Comparison of ENCODE assay signal across 21 mouse cellular contexts in the genomic region with DNA sequence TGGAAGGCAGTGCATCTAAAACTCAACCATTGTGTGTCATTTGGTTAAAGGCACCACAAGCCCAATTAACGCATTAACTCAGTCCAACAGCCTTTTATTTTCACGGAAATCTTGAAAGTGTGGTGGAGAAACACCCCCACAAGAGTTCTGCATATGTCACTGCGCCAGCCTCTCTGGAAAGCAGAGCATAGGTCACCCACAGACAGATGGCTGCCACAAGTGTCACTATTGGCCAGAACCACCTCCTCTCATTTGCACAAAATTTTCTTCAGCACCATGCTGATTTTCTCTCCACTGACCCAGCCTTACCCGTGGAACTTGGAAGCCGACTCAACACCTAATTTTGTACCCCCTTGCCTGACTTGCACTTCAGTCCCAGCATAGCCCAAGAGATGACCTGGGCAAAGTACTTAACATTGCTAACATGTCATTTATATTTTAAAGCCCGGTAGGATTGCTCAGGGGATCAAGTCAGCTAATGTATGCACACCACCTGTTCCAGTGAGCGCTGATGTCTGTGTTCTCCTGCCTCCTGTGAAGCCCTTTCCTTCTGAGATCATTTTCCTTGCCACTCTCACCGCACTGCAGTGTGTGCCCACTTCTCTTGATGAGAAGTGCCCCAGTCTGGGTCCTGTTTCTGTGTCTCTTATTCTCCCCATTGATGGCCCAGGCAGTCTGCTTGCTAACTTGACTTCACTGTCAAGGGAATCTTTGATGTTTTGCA.
DNase-seq lines count a peak whose midpoint lies in the region; ATAC-seq and TF ChIP-seq lines count a peak whose summit lies in the region.
"Had no signal": no experiment of that assay in that cellular context is flagged by ENCODE, and none has a peak within 500 bp of the region (broad histone marks: within the 10 kb centered on the region; RNA-seq: fewer than 3 reads in every experiment).

No protein-coding gene starts in this region.

- no peak overlapping the region for H3K9ac ChIP-seq in hindbrain, embryonic 12.5 days
- H3K9ac ChIP-seq in midbrain, postnatal 0 days (replicated peaks; ENCODE audit: low read length, poor library complexity, severe bottlenecking) = no peak overlapping the region
- H3K9ac ChIP-seq in midbrain, embryonic 16.5 days (ENCODE audit: low read depth, low read length) = no peak overlapping the region
- H3K9ac ChIP-seq: embryonic facial prominence, embryonic 13.5 days; heart, embryonic 13.5 days; neural tube, embryonic 15.5 days had no signal

- H3K36me3 ChIP-seq in hindbrain, embryonic 10.5 days = no peaks in the 10 kb centered on the region
- H3K36me3 ChIP-seq in hindbrain, embryonic 12.5 days = no peaks in the 10 kb centered on the region
- H3K36me3 ChIP-seq in midbrain, postnatal 0 days (ENCODE audit: insufficient read depth, low read length) = no peaks in the 10 kb centered on the region
- no peaks in the 10 kb centered on the region for H3K36me3 ChIP-seq in midbrain, embryonic 16.5 days (ENCODE audit: control insufficient read depth, insufficient read depth, low read length)
- H3K36me3 ChIP-seq: embryonic facial prominence, embryonic 13.5 days; heart, embryonic 13.5 days; midbrain, embryonic 10.5 days; neural tube, embryonic 15.5 days had no signal

- ATAC-seq in hindbrain, embryonic 12.5 days (ENCODE audit: low FRiP score) = no peak
- ATAC-seq in midbrain, postnatal 0 days (ENCODE audit: low FRiP score) = no peak
- no peak for ATAC-seq in midbrain, embryonic 16.5 days
- ATAC-seq: Patski had no signal

- H3K4me1 ChIP-seq in hindbrain, embryonic 10.5 days (replicated peaks) = peaks cover 39% of the 10 kb centered on the region
- H3K4me1 ChIP-seq in hindbrain, embryonic 12.5 days = peaks cover 26% of the 10 kb centered on the region
- H3K4me1 ChIP-seq in midbrain, postnatal 0 days (ENCODE audit: insufficient read depth, low read length) = no peaks in the 10 kb centered on the region
- H3K4me1 ChIP-seq in midbrain, embryonic 16.5 days (ENCODE audit: control insufficient read depth, insufficient read depth, low read length) = peaks cover 21% of the 10 kb centered on the region

- no peaks in the 10 kb centered on the region for H3K27me3 ChIP-seq in hindbrain, embryonic 10.5 days (ENCODE audit: insufficient read depth, poor library complexity, severe bottlenecking)
- no peaks in the 10 kb centered on the region for H3K27me3 ChIP-seq in hindbrain, embryonic 12.5 days
- no peaks in the 10 kb centered on the region for H3K27me3 ChIP-seq in midbrain, postnatal 0 days (ENCODE audit: insufficient read depth, low read length)
- no peaks in the 10 kb centered on the region for H3K27me3 ChIP-seq in midbrain, embryonic 16.5 days (ENCODE audit: control insufficient read depth, insufficient read depth, low read depth, low read length)
- H3K27me3 ChIP-seq: embryonic facial prominence, embryonic 13.5 days; heart, embryonic 13.5 days; neural tube, embryonic 15.5 days; Patski had no signal

- 67% methylated on average over 8 of the region's 8 CpGs for WGBS in hindbrain, embryonic 10.5 days
- WGBS in hindbrain, embryonic 12.5 days = 53% methylated on average over 8 of the region's 8 CpGs
- 65% methylated on average over 8 of the region's 8 CpGs for WGBS in midbrain, postnatal 0 days
- 43% methylated on average over 8 of the region's 8 CpGs for WGBS in midbrain, embryonic 16.5 days

- no peak for TF ChIP-seq CTCF in midbrain, postnatal 0 days (IDR thresholded peaks at IDR 0.05)

- peak; percentile 5 for DNase-seq in hindbrain, embryonic 10.5 days (ENCODE audit: low spot score)
- peak; percentile 49 for DNase-seq in midbrain, postnatal 0 days (ENCODE audit: low spot score)
- peak; percentile 40 to 66 for DNase-seq in cerebellum, postnatal 14 days
- peak; percentile 19 for DNase-seq in retina, postnatal 1 day
- no peak for DNase-seq in heart, postnatal 10 days
- no peak for DNase-seq in adipocyte (ENCODE audit: low spot score)
- DNase-seq: adrenal gland, postnatal 36 days; gastrocnemius, adult 2 months; kidney, adult 2 months; kidney, postnatal 25 days; lung, adult 2 months; lung, postnatal 4 days; thymus, postnatal 36 days had no signal

- H3K9me3 ChIP-seq in hindbrain, embryonic 10.5 days = no peaks in the 10 kb centered on the region
- H3K9me3 ChIP-seq in hindbrain, embryonic 12.5 days (replicated peaks) = no peaks in the 10 kb centered on the region
- H3K9me3 ChIP-seq in midbrain, postnatal 0 days (ENCODE audit: low read length) = no peaks in the 10 kb centered on the region
- no peaks in the 10 kb centered on the region for H3K9me3 ChIP-seq in midbrain, embryonic 16.5 days (replicated peaks; ENCODE audit: control insufficient read depth, low read length, poor library complexity, severe bottlenecking)
- H3K9me3 ChIP-seq: embryonic facial prominence, embryonic 13.5 days; heart, embryonic 13.5 days; midbrain, embryonic 10.5 days; neural tube, embryonic 15.5 days had no signal

- H3K4me3 ChIP-seq in hindbrain, embryonic 10.5 days = no peak overlapping the region
- no peak overlapping the region for H3K4me3 ChIP-seq in hindbrain, embryonic 12.5 days
- H3K4me3 ChIP-seq in midbrain, postnatal 0 days (ENCODE audit: low read depth, low read length) = no peak overlapping the region
- H3K4me3 ChIP-seq in midbrain, embryonic 16.5 days (ENCODE audit: low read depth, low read length) = no peak overlapping the region
- H3K4me3 ChIP-seq: embryonic facial prominence, embryonic 13.5 days; gastrocnemius, adult 2 months; heart, embryonic 13.5 days; midbrain, embryonic 10.5 days; myocyte; neural tube, embryonic 15.5 days had no signal

- intact Hi-C loops in heart, postnatal 10 days (cut with DNase I) = no loop called here

- no peak overlapping the region for H3K4me2 ChIP-seq in hindbrain, embryonic 12.5 days (replicated peaks)
- H3K4me2 ChIP-seq in midbrain, postnatal 0 days (ENCODE audit: low read depth, low read length, poor library complexity, severe bottlenecking) = no peak overlapping the region
- H3K4me2 ChIP-seq in midbrain, embryonic 16.5 days (ENCODE audit: low read length) = no peak overlapping the region
- H3K4me2 ChIP-seq: embryonic facial prominence, embryonic 13.5 days; heart, embryonic 13.5 days; neural tube, embryonic 15.5 days had no signal

- H3K27ac ChIP-seq in hindbrain, embryonic 10.5 days = peak overlapping the region; percentile 4; the same call in 1 of the 2 replicates
- H3K27ac ChIP-seq in hindbrain, embryonic 12.5 days = no peak overlapping the region
- H3K27ac ChIP-seq in midbrain, postnatal 0 days (ENCODE audit: low read depth, low read length) = no peak overlapping the region
- no peak overlapping the region for H3K27ac ChIP-seq in midbrain, embryonic 16.5 days (ENCODE audit: low read length)
- H3K27ac ChIP-seq: embryonic facial prominence, embryonic 13.5 days; gastrocnemius, adult 2 months; heart, embryonic 13.5 days; midbrain, embryonic 10.5 days; neural tube, embryonic 15.5 days had no signal

Comparison
In these comparisons a context has a peak if more than half of its experiments do, and no peak if none do; other contexts are left out.
1. DNase-seq: peak in hindbrain, embryonic 10.5 days (single experiment), midbrain, postnatal 0 days (single experiment), cerebellum, postnatal 14 days (2 of 2) and retina, postnatal 1 day (single experiment); none in heart, postnatal 10 days (0 of 2) and adipocyte (single experiment).